Mouse (Mus musculus) testis, adult 10 weeks (tissue): ENCODE results near the gene Pax3. TPM values are rescaled to one million over a fixed set of nuclear protein-coding genes. Genes with fewer than 3 reads are reported as not detected.

Experiments
- polyA plus RNA-seq: library from polyadenylated mRNA; stranded (reverse); fragments of 350-450 nt; fragmentation: Illumina TruSeq; extraction: RNeasy Lipid Tissue Mini Kit (QIAGEN cat#74804); gene quantifications from one replicate; pipeline ENCODE4 v1.2.3, GENCODE M21; 2014; ENCODE audit warnings: low read depth, low replicate concordance

Gene Pax3
- polyA plus RNA-seq = 0.38 TPM

DNA sequence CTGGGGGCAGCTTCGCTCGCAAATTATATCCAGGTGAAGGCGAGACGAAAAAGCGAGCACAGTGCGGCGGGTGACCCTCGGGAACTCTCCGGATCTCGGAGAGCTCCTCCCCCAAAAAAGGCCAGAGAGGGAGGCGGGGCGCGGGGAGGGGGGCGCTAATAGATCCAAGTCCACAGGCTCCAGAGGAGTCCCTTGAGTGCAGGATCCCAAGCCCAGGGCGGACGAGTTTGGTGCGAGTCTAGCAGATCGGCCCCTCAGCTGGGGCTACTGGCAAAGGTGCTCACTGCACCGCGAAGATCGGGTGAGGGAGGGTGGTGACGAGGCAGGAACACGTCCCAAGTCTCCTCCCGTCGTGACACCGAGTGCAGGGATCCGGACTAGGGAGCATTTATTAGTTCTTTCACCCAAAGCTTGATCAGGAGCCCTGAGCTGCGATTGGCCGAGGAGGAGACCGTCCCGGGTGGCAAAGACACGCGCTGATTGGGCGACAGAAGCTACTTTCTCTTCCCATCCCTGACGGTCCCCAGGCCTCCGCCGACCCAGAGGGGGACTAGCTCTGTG lies at the start of gene Pax3:
Gene Pax3 (minus strand): TSS at position 384 of the 561 bp plus-strand sequence.

Other genes with a start within 250 kb of the Pax3 start
- gene Sgpp2, start 113.2 kb upstream of the Pax3 start, polyA plus RNA-seq = 9.7 TPM